Mouse (Mus musculus) C2C12 (cell line): ENCODE measurements around the gene Krtap5-5. TPM values are rescaled to one million over a fixed set of nuclear protein-coding genes. Genes with fewer than 3 reads are reported as not detected.

Experiments
- H3K27me3 ChIP-seq: one replicate; pipeline ENCODE4 v1.6.1; 2011; ENCODE audit not compliant: control insufficient read depth, insufficient read depth, insufficient read length
- H3K36me3 ChIP-seq: one replicate; pipeline ENCODE4 v1.6.1; 2011; ENCODE audit not compliant: control insufficient read depth, insufficient read depth
- H3K4me3 ChIP-seq: one replicate; pipeline ENCODE4 v1.5.1; 2011; ENCODE audit warnings: mild to moderate bottlenecking, control low read depth; ENCODE audit not compliant: poor library complexity, insufficient read depth, severe bottlenecking
- H3K79me2 ChIP-seq: one replicate; pipeline ENCODE4 v1.6.1; 2011; ENCODE audit not compliant: control insufficient read depth, insufficient read depth
- H3K79me3 ChIP-seq: one replicate; pipeline ENCODE4 v1.6.1; 2011; ENCODE audit warnings: low read depth, control low read depth
- H3ac ChIP-seq: one replicate; pipeline ENCODE3; 2011; ENCODE audit warnings: low read depth; ENCODE audit not compliant: control insufficient read depth, insufficient read length
- CEBPB ChIP-seq: IDR thresholded peaks from one replicate; pipeline ENCODE4 v1.6.1; 2011; ENCODE audit warnings: low read depth, mild to moderate bottlenecking, control low read depth, moderate library complexity
- CTCF ChIP-seq: IDR thresholded peaks from one replicate; pipeline ENCODE4 v1.5.1; 2011; ENCODE audit not compliant: control insufficient read depth, insufficient read depth, insufficient read length
- FOSL1 ChIP-seq: IDR thresholded peaks from one replicate; pipeline ENCODE4 v1.8.0; 2011; ENCODE audit warnings: mild to moderate bottlenecking, low read length; ENCODE audit not compliant: poor library complexity, insufficient read depth, severe bottlenecking
- MAX ChIP-seq: IDR thresholded peaks from one replicate; pipeline ENCODE4 v1.6.1; 2011; ENCODE audit warnings: mild to moderate bottlenecking, control low read depth
- MYOD1 ChIP-seq: IDR thresholded peaks from one replicate; pipeline ENCODE4 v1.6.1; 2011; ENCODE audit warnings: low read depth; ENCODE audit not compliant: control insufficient read depth, insufficient read length
- MYOG ChIP-seq: IDR thresholded peaks from one replicate; pipeline ENCODE4 v1.6.1; 2011; ENCODE audit not compliant: control insufficient read depth, insufficient read length; ENCODE audit errors: extremely low read depth
- USF1 ChIP-seq: IDR thresholded peaks from one replicate; pipeline ENCODE4 v1.6.1; 2011; ENCODE audit warnings: low read depth, mild to moderate bottlenecking, control low read depth, moderate library complexity
- polyA plus RNA-seq: library from polyadenylated mRNA; unstranded; fragments of >200 nt; fragmentation: generic; extraction: Trizol; gene quantifications from one replicate; pipeline ENCODE4 v1.2.1, GENCODE M21; 2012; ENCODE audit warnings: missing spikeins

Krtap5-5 gene
- polyA plus RNA-seq, 1 experiment = not detected

DNA sequence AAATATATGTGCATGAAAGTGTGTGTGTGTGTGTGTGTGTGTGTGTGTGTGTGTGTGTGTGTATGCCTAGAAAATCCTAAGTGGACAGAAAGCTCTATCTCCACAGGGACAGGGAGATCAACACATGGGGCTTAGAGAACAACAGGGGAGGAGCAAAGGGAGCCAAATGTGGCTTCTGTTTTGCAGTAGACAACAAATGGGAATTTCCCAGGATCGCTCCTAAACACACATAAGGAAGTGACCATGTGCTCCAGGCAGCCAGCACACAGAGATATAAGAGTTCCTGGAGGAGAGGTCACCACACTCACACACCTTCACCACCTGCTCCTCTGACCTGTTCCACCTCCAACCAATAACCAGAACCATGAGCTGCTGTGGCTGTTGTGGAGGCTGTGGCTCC is 28.7 kb downstream of the Krtap5-5 start, which contains the start of gene Krtap5-3:
Gene Krtap5-3 (plus strand): TSS at position 301 of the 400 bp plus-strand sequence.
- no peaks in the 10 kb centered on the region for H3K79me2 ChIP-seq
- TF ChIP-seq CTCF (no peak), FOSL1 (no peak), MAX (no peak), CEBPB (no peak), MYOD1 (no peak)
- H3K4me3 ChIP-seq = no peak within 1 kb of the TSS
- no peaks in the 10 kb centered on the region for H3K36me3 ChIP-seq
- H3K79me3 ChIP-seq = no peaks in the 10 kb centered on the region
- no peaks in the 10 kb centered on the region for H3K27me3 ChIP-seq
- H3ac ChIP-seq = no peak within 1 kb of the TSS

DNA sequence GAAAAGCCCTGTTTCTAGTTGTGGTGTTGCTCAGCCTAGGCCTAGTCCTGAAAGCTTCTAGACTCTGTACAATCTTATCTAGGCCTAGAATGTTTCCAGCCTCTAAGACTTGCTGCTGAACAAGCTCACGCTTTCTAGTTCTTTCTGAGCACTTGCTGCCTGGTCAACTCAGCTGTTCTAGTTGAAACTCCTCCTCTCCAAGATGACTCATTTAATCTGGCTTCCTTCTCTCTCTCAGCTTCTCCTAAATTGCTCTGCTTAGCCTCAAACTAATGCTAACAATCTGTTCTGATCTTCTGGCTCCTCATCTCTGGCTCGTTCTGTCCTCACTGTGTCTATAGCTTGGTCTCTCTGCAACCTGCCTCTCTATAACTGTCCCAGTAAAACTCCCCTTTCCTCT is 31.0 kb downstream of the Krtap5-5 start:
- Histone ChIP-seq H3K27me3 (no peaks in the 10 kb centered on the region), H3ac (no peak overlapping the region), H3K4me3 (no peak overlapping the region), H3K36me3 (no peaks in the 10 kb centered on the region), H3K79me3 (no peaks in the 10 kb centered on the region), H3K79me2 (no peaks in the 10 kb centered on the region)
- TF ChIP-seq CEBPB = no peak
- no peak for TF ChIP-seq FOSL1

DNA sequence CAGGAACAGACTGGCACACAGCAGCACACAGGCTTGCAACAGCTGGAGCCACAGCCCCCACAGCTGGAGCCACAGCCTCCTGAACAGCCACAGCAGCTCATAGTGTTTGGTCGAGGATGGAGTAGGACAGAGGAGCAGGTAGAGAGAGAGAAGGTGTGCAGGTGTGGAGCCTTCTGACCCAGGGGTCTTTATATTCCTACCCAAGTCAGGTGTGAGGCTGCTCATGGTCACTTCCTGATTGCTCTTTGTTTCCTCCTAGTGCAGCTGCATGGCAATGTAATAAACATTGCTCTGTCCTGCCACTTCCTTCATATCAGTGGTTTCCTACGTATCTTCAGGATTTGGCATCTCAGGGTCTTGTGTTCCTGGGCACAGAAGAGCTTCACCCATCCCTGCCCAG is 39.5 kb downstream of the Krtap5-5 start, which contains the start of gene Gm10153:
Gene Gm10153 (minus strand): TSS at position 101 of the 400 bp plus-strand sequence.
- Histone ChIP-seq H3K79me2 (no peaks in the 10 kb centered on the region), H3K27me3 (peaks cover 3% of the 10 kb centered on the region), H3K36me3 (no peaks in the 10 kb centered on the region), H3K4me3 (no peak within 1 kb of the TSS), H3ac (no peak within 1 kb of the TSS), H3K79me3 (no peaks in the 10 kb centered on the region)
- TF ChIP-seq USF1 = no peak
- no peak for TF ChIP-seq MAX
- TF ChIP-seq MYOD1 = no peak
- no peak for TF ChIP-seq FOSL1
- no peak for TF ChIP-seq MYOG
- no peak for TF ChIP-seq CTCF
- TF ChIP-seq CEBPB = no peak

DNA sequence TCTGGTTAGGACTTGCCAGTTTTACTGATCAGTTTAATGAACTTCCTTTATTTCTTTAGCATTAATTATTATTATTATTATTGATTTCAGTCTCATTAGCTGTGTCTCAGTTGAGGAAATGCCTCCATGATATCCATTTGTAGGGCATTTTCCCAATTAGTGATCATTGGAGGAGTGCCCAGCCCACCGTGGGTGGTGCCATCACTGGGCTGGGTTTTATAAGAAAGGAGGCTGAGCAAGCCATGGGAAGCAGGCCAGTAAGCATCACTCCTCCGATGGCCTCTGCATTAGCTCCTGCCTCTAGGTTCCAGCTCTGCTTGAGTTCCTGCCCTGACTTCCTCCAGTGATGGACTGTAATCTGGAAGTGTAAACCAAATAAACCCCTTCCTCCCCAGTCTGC is 41.6 kb downstream of the Krtap5-5 start:
- Histone ChIP-seq H3K79me3 (no peaks in the 10 kb centered on the region), H3ac (no peak overlapping the region), H3K4me3 (no peak overlapping the region), H3K27me3 (peaks cover 3% of the 10 kb centered on the region), H3K79me2 (no peaks in the 10 kb centered on the region), H3K36me3 (no peaks in the 10 kb centered on the region)
- TF ChIP-seq CTCF (no peak), MAX (no peak), MYOG (no peak), MYOD1 (no peak), CEBPB (no peak), FOSL1 (no peak), USF1 (no peak)

DNA sequence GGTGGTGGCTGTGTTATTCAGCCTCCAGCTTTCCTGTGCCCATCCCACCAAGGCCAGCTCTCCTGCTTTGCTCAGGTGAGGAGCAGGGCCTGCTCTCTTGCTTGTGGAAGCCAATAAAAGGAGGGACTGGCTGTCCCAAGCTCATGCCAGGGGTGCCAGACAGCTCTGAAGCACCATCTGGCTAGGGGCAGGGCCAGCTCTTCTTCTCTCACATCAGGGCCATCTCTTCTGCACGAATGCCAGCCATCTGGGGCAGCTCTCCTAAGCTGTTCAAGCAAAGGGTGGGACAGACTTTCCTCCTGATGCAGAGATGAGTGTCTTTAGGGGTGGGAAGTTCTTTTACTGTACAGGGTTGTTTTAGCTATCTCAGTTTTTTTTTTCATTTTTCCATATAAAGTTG is 48.8 kb downstream of the Krtap5-5 start:
- H3K4me3 ChIP-seq = no peak overlapping the region
- H3K79me3 ChIP-seq = no peaks in the 10 kb centered on the region
- H3K36me3 ChIP-seq = no peaks in the 10 kb centered on the region
- no peaks in the 10 kb centered on the region for H3K79me2 ChIP-seq
- peaks cover 3% of the 10 kb centered on the region for H3K27me3 ChIP-seq
- TF ChIP-seq CTCF = no peak
- no peak for TF ChIP-seq MYOG
- no peak overlapping the region for H3ac ChIP-seq

Other genes with a start within 250 kb of the Krtap5-5 start
- gene Mob2, start 168.9 kb downstream of the Krtap5-5 start, polyA plus RNA-seq = 27.5 TPM
- gene Dusp8, start 134.1 kb downstream of the Krtap5-5 start, polyA plus RNA-seq = 2.1 TPM
- gene Gm45618, start 109.2 kb downstream of the Krtap5-5 start, polyA plus RNA-seq = not detected
- gene Gm39115, start 93.9 kb downstream of the Krtap5-5 start, polyA plus RNA-seq = not detected
- gene Gm45337, start 85.4 kb downstream of the Krtap5-5 start, polyA plus RNA-seq = not detected
- gene Gm29735, start 72.9 kb downstream of the Krtap5-5 start, polyA plus RNA-seq = not detected
- gene Gm4553, start 64.2 kb downstream of the Krtap5-5 start, polyA plus RNA-seq = not detected
- not detected for gene Krtap5-2, start 54.0 kb downstream of the Krtap5-5 start, polyA plus RNA-seq
- not detected for gene Gm10153, start 39.6 kb downstream of the Krtap5-5 start, polyA plus RNA-seq
- not detected for gene Krtap5-3, start 28.6 kb downstream of the Krtap5-5 start, polyA plus RNA-seq
- not detected for gene Gm7579, start 18.1 kb downstream of the Krtap5-5 start, polyA plus RNA-seq
- gene Gm40460, start 11.1 kb upstream of the Krtap5-5 start, polyA plus RNA-seq = not detected
- gene Gm2431, start 28.4 kb upstream of the Krtap5-5 start, polyA plus RNA-seq = not detected
- not detected for gene Gm4559, start 44.4 kb upstream of the Krtap5-5 start, polyA plus RNA-seq
- not detected for gene Krtap5-1, start 67.1 kb upstream of the Krtap5-5 start, polyA plus RNA-seq
- gene Krtap5-4, start 73.6 kb upstream of the Krtap5-5 start, polyA plus RNA-seq = 0.04 TPM
- 2.0 TPM for gene Ifitm10, start 143.8 kb upstream of the Krtap5-5 start, polyA plus RNA-seq
- not detected for gene Gm49369, start 152.7 kb upstream of the Krtap5-5 start, polyA plus RNA-seq
- gene Ctsd, start 158.1 kb upstream of the Krtap5-5 start, polyA plus RNA-seq = 384 TPM
- gene Syt8, start 204.9 kb upstream of the Krtap5-5 start, polyA plus RNA-seq = 0.07 TPM
- gene Tnni2, start 211.8 kb upstream of the Krtap5-5 start, polyA plus RNA-seq = 7.5 TPM
- 96.1 TPM for gene Lsp1, start 230.8 kb upstream of the Krtap5-5 start, polyA plus RNA-seq